Mouse (Mus musculus) embryo, embryonic 10.5 days (tissue): ENCODE measurements around the gene Ano7.
"Not testable (repeated sequence)": the region's sequence is repeated elsewhere in the genome, so short reads cannot be mapped to it uniquely, and the experiment has no call there.

Source experiments
- DNase-seq: peaks from one replicate; pipeline ENCODE4 v3.0.0-alpha.2; 2015; ENCODE audit warnings: low spot score

The Ano7 gene

DNA sequence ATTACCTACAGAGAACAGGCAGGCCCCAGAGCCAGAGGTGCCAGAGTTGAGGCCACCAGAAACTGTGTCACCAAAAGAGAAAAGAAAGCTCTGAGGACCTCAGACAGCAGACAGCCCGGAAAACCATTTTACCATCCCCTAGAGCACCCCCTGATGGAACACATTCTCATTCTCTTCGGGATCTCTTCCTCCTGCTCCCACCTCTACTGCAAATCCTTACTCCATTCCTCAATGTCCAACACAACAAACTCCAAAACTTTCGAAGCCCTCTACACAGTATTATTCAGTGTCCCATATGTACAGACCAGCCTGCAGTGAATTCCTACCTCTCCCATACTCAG lies 72.1 kb downstream of the Ano7 start:
- no peak for DNase-seq

DNA sequence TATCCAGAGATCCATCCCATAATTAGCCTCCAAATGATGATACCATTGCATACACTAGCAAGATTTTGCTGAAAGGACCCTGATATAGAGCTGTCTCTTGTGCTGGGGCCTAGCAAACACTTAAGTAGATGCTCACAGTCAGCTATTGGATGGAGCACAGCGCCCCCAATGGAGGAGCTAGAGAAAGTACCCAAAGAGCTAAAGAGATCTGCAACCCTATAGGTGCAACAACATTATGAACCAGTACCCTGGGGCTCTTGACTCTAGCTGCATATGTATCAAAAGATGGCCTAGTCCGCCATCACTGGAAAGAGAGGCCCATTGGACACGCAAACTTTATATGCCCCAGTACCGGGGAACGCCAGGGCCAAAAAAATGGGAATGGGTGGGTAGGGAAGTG lies 76.4 kb downstream of the Ano7 start:
- DNase-seq = not testable (repeated sequence)

DNA sequence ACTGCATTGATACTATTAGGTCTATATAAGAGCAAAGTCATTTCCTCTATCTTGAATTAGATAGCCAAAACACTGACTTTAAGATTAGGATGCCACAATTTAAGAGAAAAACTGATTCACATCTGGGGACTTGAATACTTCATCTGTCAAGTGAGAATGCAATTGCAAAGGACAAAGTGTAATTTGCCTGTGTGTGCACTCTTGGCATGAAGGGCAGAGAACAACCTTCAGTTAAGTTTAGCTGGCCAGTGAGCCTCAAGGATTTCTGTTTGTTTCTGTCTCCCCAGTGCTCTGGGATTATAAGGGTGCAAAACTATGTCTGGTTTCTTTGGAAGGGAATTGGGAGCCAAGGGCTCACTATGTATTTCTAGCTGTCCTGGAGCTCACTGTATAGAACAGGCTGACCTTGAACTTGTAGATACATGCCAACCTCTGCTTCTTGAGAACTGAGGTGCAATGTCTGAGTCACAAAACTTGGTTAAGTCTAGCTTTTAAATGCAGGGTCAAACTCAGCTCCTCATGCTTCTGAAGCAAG lies 80.1 kb downstream of the Ano7 start:
- DNase-seq = no peak
